Mouse (Mus musculus): Measurements from ENCODE around the gene Szrd1.
"Not testable (repeated sequence)": the region's sequence is repeated elsewhere in the genome, so short reads cannot be mapped to it uniquely, and the experiment has no call there.

Gene Szrd1

GRCm38 (mm10) chr4:141142285-141142811, 2.8 kb upstream of the Szrd1 start:
- no peak overlapping the region for H3K4me3 ChIP-seq (replicated peaks; ENCODE audit: low read length)

GRCm38 (mm10) chr4:141140967-141141366, 1.4 kb upstream of the Szrd1 start:
- H3K4me3 ChIP-seq (replicated peaks; ENCODE audit: low read length) = no peak overlapping the region
- peaks cover 44% of the 10 kb centered on the region for H3K4me1 ChIP-seq (replicated peaks; ENCODE audit: low read depth, low read length)
- no peaks in the 10 kb centered on the region for H3K9me3 ChIP-seq (ENCODE audit: low read length)
- no peak for TF ChIP-seq NANOG (IDR thresholded peaks at IDR 0.05; ENCODE audit: borderline replicate concordance, low read length)
- TF ChIP-seq POU5F1 (IDR thresholded peaks at IDR 0.05; ENCODE audit: borderline replicate concordance, low read length) = no peak
- no peak for TF ChIP-seq CTCF (conservative IDR thresholded peaks at IDR 0.05; ENCODE audit: low read length)
- no peaks in the 10 kb centered on the region for H3K27me3 ChIP-seq (ENCODE audit: insufficient read depth, low read length)
- H3K36me3 ChIP-seq (ENCODE audit: insufficient read depth, low read length) = peaks cover 15% of the 10 kb centered on the region

More at GRCm38 (mm10) chr4:141142285-141142811, 2.8 kb upstream of the Szrd1 start:
- no peaks in the 10 kb centered on the region for H3K9me3 ChIP-seq (ENCODE audit: low read length)
- TF ChIP-seq POU5F1 (IDR thresholded peaks at IDR 0.05; ENCODE audit: borderline replicate concordance, low read length) = no peak
- peak; percentile 98 for TF ChIP-seq CTCF (conservative IDR thresholded peaks at IDR 0.05; ENCODE audit: low read length)
- no peaks in the 10 kb centered on the region for H3K27me3 ChIP-seq (ENCODE audit: insufficient read depth, low read length)
- H3K36me3 ChIP-seq (ENCODE audit: insufficient read depth, low read length) = peaks cover 2% of the 10 kb centered on the region; the same call in 1 of the 2 replicates
- peaks cover 40% of the 10 kb centered on the region for H3K4me1 ChIP-seq (replicated peaks; ENCODE audit: low read depth, low read length)

DNA sequence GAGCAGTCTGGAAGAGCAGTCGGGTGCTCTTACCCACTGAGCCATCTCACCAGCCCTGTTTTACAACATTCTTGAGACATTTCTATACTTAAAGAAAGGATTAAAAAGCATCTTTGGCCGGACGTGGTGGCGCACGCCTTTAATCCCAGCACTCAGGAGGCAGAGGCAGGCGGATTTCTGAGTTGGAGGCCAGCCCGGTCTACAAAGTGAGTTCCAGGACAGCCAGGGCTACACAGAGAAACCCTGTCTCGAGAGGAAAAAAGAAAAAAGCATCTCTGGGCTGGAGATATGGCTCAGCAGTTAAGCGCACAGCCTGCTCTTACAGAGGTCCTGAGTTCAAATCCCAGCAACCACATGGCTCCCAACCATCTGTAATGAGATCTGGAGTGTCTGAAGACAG, 779 bp upstream of the Szrd1 start:
- not testable (repeated sequence) for H3K27me3 ChIP-seq (ENCODE audit: insufficient read depth, low read length); H3K4me3 ChIP-seq (replicated peaks; ENCODE audit: low read length); H3K9me3 ChIP-seq (ENCODE audit: low read length)
- Histone ChIP-seq H3K36me3 (ENCODE audit: insufficient read depth, low read length) (peaks cover 19% of the 10 kb centered on the region), H3K4me1 (replicated peaks; ENCODE audit: low read depth, low read length) (peaks cover 49% of the 10 kb centered on the region)

GRCm38 (mm10) chr4:141138425-141139115, 1.0 kb downstream of the Szrd1 start:
- Histone ChIP-seq H3K36me3 (ENCODE audit: insufficient read depth, low read length) (peaks cover 34% of the 10 kb centered on the region), H3K9me3 (ENCODE audit: low read length) (no peaks in the 10 kb centered on the region)

DNA sequence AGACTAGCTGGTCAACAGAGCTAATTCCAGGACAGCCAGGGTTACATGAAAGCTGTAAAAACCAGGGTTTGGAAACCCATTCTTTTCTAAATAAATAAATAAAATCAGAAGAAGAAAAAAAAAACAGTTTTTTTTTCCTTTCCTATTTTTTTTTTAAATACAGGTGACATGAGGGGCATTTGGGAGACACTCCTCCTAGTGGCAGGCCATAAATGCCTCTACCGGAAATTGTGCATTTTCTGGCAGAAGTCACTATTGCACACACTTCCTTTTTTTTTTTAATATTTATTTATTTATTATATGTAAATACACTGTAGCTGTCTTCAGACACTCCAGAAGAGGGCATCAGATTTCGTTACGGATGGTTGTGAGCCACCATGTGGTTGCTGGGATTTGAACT, 1.8 kb downstream of the Szrd1 start:
- H3K27me3 ChIP-seq (ENCODE audit: insufficient read depth, low read length); H3K9me3 ChIP-seq (ENCODE audit: low read length): not testable (repeated sequence)
- Histone ChIP-seq H3K36me3 (ENCODE audit: insufficient read depth, low read length) (peaks cover 36% of the 10 kb centered on the region), H3K4me3 (replicated peaks; ENCODE audit: low read length) (peak overlapping the region; percentile 93), H3K4me1 (replicated peaks; ENCODE audit: low read depth, low read length) (peaks cover 66% of the 10 kb centered on the region)

More at GRCm38 (mm10) chr4:141138425-141139115, 1.0 kb downstream of the Szrd1 start:
- no peak for TF ChIP-seq NANOG (IDR thresholded peaks at IDR 0.05; ENCODE audit: borderline replicate concordance, low read length)
- no peak for TF ChIP-seq POU5F1 (IDR thresholded peaks at IDR 0.05; ENCODE audit: borderline replicate concordance, low read length)
- TF ChIP-seq CTCF (conservative IDR thresholded peaks at IDR 0.05; ENCODE audit: low read length) = no peak
- peak overlapping the region; percentile 93 for H3K4me3 ChIP-seq (replicated peaks; ENCODE audit: low read length)
- H3K4me1 ChIP-seq (replicated peaks; ENCODE audit: low read depth, low read length) = peaks cover 65% of the 10 kb centered on the region
- H3K27me3 ChIP-seq (ENCODE audit: insufficient read depth, low read length) = no peaks in the 10 kb centered on the region

- no peak for TF ChIP-seq POU5F1 (IDR thresholded peaks at IDR 0.05; ENCODE audit: borderline replicate concordance, low read length)
- no peak for TF ChIP-seq CTCF (conservative IDR thresholded peaks at IDR 0.05; ENCODE audit: low read length)
- no peak for TF ChIP-seq NANOG (IDR thresholded peaks at IDR 0.05; ENCODE audit: borderline replicate concordance, low read length)
- Histone ChIP-seq H3K9me3 (ENCODE audit: low read length) (no peaks in the 10 kb centered on the region), H3K27me3 (ENCODE audit: insufficient read depth, low read length) (no peaks in the 10 kb centered on the region), H3K36me3 (ENCODE audit: insufficient read depth, low read length) (peaks cover 52% of the 10 kb centered on the region), H3K4me1 (replicated peaks; ENCODE audit: low read depth, low read length) (peaks cover 70% of the 10 kb centered on the region), H3K4me3 (replicated peaks; ENCODE audit: low read length) (peak overlapping the region; percentile 61)
Observed at GRCm38 (mm10) chr4:141136126-141136525, 3.4 kb downstream of the Szrd1 start.

- Histone ChIP-seq H3K27me3 (ENCODE audit: insufficient read depth, low read length) (no peaks in the 10 kb centered on the region), H3K9me3 (ENCODE audit: low read length) (no peaks in the 10 kb centered on the region), H3K4me3 (replicated peaks; ENCODE audit: low read length) (peak overlapping the region; percentile 33), H3K36me3 (ENCODE audit: insufficient read depth, low read length) (peaks cover 60% of the 10 kb centered on the region), H3K4me1 (replicated peaks; ENCODE audit: low read depth, low read length) (peaks cover 76% of the 10 kb centered on the region)
- no peak for TF ChIP-seq NANOG (IDR thresholded peaks at IDR 0.05; ENCODE audit: borderline replicate concordance, low read length)
- TF ChIP-seq POU5F1 (IDR thresholded peaks at IDR 0.05; ENCODE audit: borderline replicate concordance, low read length) = no peak
- no peak for TF ChIP-seq CTCF (conservative IDR thresholded peaks at IDR 0.05; ENCODE audit: low read length)
Observed at GRCm38 (mm10) chr4:141134751-141135530, 4.6 kb downstream of the Szrd1 start.

DNA sequence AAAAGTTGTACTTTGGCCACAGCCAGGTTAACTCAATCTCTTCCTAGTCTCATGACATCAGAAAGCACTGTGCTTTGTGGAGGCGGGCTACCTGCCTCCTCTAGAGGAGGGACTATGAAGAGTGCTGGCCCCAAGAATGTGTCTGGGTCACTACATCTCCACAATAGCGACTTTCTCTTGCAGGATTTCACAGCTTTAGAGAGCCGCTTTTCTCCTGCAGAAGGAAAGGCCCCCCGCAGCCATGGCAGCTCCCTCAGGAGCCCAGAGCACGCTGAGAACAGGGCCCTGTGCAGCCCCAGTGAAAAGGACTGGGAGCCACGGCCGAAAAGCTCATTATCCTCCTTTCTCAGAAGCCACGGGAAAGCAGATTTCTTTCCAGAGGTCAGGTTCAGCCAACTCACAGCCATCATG, 5.5 kb downstream of the Szrd1 start:
- H3K27me3 ChIP-seq (ENCODE audit: insufficient read depth, low read length) = no peaks in the 10 kb centered on the region
- H3K9me3 ChIP-seq (ENCODE audit: low read length) = no peaks in the 10 kb centered on the region
- 0 out of 2 replicates have a peak overlapping the region, but pooled peaks have one; percentile 33 for H3K4me3 ChIP-seq (replicated peaks; ENCODE audit: low read length)
- peaks cover 66% of the 10 kb centered on the region for H3K36me3 ChIP-seq (ENCODE audit: insufficient read depth, low read length)
- TF ChIP-seq POU5F1 (IDR thresholded peaks at IDR 0.05; ENCODE audit: borderline replicate concordance, low read length) (no peak), CTCF (conservative IDR thresholded peaks at IDR 0.05; ENCODE audit: low read length) (no peak), NANOG (IDR thresholded peaks at IDR 0.05; ENCODE audit: borderline replicate concordance, low read length) (no peak)
- H3K4me1 ChIP-seq (replicated peaks; ENCODE audit: low read depth, low read length) = peaks cover 85% of the 10 kb centered on the region

Data from E14TG2a.4 (cell line).